Mouse (Mus musculus) adrenal gland, adult 8-10 months (tissue): ENCODE results near the gene Atxn7l1. TPM values are rescaled to one million over a fixed set of nuclear protein-coding genes. Genes with fewer than 3 reads are reported as not detected.
A peak's percentile ranks its signal among the peaks of the same experiment; 100 is the strongest.

ENCODE experiments used
- DNase-seq: peaks from one replicate; pipeline ENCODE4 v3.0.0; 2022
- total RNA-seq, 4 experiments: library from RNA; stranded (reverse); gene quantifications; 2 replicates each; pipeline ENCODE4 v1.2.4; 2022

The Atxn7l1 gene
- total RNA-seq, 4 experiments from 2014 or later: 25.2 to 44.6 (median 35.4) TPM

- no peak for DNase-seq
Observed at GRCm38 (mm10) chr12:33277427-33277826, 129.9 kb downstream of the Atxn7l1 start.

DNA sequence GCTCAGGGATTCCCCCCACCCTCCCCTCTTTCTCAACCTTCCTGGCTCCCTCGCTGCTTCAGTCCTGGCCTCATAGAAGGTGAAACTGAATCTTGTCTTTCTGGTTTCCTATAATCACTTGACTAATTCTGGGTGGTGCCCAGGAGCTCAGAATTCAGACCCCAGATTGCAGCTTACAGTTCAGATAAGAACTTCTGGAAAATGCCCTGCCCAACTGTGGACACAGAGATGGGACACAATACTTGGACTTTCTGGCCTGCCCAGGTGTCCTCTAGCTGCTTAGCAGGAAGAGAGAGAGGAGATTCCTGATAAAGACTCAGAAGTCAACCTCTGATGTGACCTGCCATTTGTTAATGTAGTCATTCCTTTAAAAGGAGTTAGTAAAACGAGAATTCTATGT lies 131.7 kb downstream of the Atxn7l1 start:
- no peak for DNase-seq

- no peak for DNase-seq
Observed at GRCm38 (mm10) chr12:33280805-33281204, 133.3 kb downstream of the Atxn7l1 start.

DNA sequence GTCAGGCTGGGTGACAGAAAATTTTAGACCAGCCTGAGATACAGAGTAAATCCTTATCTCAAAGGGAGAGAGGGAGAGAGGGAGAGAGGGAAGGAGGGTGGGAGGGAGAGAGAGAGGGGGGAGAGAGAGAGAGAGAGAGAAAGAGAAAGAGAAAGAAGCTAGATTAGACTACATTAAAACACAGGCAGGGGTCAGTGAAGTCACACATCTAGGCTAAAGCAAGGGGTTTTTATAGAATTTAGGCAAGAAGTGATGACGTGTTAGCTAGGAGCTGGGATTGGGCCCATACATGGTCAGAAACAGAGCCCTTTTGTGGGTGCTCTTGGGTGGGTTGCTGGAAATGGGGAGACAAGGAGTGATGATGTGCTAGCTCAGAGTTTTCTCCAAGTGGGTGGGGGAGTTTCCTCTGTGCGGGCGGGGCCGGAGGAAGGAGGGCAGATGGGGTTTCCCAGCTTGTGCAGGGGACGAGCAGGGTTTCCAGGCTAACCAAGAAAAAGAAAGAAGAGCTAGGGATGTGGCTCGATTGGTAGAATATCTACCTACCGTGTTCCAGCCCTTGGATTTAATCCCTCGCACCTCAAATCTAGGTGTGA lies 136.9 kb downstream of the Atxn7l1 start:
- no peak for DNase-seq

DNA sequence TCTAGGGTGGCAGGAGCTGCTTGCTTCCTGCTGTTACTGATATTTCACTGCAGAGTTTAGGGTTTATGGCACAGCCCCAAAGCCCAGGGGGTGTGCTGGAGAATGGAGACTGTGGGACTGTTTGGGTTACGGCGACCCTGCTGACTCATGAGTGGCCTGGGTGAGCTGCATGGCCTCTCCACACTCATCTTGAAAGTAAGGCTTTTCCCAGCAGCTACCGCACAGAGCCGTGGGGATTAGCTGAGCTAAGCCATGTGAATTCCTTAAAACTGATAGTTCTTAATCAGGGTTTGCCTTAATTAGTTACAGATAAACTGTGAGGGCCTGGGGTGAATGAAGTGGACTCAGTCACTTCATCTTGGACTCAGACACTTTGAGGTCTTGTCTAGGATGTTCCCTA lies 137.9 kb downstream of the Atxn7l1 start:
- no peak for DNase-seq

- DNase-seq: peak; percentile 26
Observed at GRCm38 (mm10) chr12:33285933-33286649, 138.6 kb downstream of the Atxn7l1 start.

DNA sequence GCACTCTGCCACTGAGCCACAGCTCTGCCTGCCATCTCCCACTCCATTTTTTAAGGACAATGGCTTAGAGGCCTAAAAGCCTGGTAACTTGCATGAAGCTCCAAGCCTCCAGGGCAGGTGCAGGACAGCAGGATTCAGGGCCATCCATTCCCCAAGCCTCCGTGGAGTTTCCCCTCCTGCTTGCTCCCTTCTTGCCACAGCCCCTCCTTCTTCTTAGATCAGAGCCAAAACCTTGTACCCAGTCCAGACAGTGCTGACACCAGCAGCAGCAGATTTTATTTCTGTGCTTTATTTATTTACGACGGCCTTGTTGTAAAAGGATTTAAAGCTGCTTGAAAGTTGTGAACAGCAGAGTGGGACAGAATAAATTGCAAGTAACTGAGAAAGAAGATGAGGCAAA lies 140.2 kb downstream of the Atxn7l1 start:
- no peak for DNase-seq

- DNase-seq: no peak
Observed at GRCm38 (mm10) chr12:33288746-33289145, 141.3 kb downstream of the Atxn7l1 start.

DNA sequence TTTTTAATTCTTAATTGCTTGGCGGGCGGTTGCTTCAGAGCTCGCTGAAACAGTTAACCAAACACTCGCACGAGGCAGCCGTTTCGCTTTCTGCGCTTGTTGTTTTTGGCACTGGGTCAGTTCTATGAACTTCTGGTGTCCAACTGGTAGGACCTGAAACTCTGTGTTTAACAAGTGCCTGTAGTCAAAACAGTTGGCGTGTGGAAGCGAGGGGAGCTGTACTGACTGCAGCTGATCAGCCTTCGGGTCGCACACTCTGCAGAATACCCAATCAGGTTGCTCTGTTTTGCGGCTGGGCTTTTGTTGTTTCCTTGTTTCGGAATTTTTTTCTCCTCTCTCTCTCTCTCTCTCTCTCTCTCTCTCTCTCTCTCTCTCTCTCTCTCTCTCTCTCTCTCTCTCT lies 154.6 kb downstream of the Atxn7l1 start:
- peak; percentile 67 for DNase-seq

- DNase-seq: peak; percentile 68
Observed at GRCm38 (mm10) chr12:33302523-33303383, 155.3 kb downstream of the Atxn7l1 start.

DNA sequence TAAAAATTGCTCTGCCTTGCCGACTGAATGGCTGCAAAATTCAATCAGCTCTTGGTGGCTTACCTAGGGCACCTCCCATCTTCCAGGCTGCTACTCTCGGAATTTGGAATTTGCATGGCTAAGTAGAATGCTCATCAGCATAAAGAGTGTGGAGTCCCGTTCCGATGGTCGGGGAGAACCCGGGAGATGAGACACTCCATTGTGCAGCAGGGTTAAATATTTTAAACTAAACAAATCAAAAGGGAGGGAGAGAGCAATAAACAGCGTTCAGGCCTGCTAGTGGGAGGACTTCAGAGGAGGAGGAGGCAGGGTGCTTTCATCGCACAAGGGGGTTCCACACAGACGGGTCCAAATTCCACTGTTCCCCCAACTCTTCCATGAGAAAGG lies 155.9 kb downstream of the Atxn7l1 start:
- no peak for DNase-seq

- DNase-seq: no peak
Observed at GRCm38 (mm10) chr12:33305106-33305505, 157.6 kb downstream of the Atxn7l1 start.

DNA sequence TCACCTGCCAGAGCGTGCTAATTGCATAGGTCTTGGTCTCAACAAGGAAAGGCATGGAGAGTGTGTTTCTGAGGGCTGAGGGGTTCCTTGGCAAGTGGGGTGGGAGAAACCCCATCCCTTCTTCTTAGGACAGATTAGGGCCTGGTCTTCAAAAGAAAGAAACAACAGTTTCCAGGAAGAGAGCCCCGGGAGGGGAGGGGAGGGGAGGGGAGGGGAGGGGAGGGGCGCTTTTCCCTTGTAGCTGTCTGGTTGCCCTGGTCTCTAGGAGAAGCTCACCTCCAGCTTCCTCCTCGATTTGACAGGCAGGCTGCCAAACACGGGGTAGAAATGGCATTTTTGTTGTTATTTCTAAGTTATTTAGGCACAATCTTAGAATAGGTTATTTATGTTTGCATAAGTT lies 159.0 kb downstream of the Atxn7l1 start:
- DNase-seq: no peak

GRCm38 (mm10) chr12:33308668-33309067 lies 161.2 kb downstream of the Atxn7l1 start:
- no peak for DNase-seq

DNA sequence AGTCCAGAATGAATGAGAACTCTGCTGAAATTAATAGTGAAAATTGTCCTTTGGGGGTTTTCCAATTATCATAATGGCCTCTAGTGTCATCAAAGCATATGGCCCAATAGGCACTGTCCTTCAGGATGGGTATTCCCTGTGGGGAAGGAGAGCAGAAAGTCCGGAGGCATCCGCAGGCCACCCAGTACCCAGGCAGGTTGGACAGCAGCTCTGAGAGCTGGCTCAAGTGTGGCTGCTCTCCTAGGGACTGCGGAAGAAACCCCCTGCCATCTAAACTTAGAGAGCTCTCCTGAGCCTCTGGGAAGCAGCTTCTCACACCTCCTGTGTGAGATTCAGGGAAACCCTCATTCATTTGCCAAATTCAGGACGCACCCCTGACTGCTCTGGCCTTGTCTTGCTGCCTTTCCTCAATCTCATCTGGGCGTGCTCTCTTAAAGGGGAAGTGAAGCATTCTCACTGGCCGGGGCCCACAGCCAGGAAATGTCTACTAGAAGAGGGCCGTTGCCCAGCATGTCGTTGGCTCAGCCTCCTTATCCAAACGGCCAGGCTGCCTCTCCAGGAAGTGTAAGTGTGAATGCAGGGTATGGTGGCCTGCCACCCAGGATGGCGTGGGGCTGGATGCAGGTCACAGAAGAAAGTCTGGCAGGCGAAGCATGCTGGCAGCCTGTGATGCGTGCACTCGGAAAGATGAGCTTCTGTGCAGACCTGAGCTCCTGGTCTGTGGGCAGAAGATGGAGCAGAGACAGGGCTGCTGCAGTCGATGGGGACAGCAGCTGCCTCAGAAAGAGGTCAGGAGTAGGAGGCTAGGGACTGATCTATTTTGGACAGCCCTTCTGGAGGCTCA lies 166.6 kb downstream of the Atxn7l1 start:
- DNase-seq: peak; percentile 54

DNA sequence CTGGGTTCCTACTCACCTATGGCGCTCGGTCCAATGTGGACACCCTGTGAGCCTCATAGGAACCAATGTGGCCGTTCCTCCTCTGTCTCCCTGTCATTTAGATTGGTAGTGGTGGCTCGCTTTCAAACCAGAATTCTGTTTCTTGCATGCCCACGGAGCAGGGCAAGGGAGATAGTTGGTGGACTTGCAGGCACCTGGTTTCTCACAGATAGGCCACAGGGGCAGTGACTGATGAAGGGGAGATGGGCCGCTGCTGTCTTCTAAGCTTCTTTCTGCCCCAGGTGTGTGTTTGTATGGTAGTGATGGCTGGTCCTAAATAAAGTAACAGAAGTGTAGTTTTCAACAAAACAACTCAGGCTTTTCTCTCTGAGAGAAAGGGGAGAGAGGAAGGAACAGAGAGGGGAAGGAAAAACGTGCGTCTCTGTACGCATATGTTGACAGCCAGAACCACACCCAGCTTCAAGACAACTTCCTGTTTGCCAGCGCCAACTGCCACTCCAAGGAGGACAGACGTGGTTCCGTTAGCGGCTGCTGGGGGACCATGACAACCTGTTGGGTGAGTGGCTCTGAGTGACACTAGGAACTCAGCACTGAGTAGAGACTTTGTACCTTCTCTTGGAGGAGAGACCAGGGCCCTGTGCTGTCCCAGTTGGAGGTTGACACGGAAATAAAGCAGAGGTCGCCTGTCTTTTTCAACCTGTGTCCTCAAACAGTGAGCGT lies 167.6 kb downstream of the Atxn7l1 start:
- DNase-seq: no peak

GRCm38 (mm10) chr12:33315804-33316203 lies 168.3 kb downstream of the Atxn7l1 start:
- no peak for DNase-seq

DNA sequence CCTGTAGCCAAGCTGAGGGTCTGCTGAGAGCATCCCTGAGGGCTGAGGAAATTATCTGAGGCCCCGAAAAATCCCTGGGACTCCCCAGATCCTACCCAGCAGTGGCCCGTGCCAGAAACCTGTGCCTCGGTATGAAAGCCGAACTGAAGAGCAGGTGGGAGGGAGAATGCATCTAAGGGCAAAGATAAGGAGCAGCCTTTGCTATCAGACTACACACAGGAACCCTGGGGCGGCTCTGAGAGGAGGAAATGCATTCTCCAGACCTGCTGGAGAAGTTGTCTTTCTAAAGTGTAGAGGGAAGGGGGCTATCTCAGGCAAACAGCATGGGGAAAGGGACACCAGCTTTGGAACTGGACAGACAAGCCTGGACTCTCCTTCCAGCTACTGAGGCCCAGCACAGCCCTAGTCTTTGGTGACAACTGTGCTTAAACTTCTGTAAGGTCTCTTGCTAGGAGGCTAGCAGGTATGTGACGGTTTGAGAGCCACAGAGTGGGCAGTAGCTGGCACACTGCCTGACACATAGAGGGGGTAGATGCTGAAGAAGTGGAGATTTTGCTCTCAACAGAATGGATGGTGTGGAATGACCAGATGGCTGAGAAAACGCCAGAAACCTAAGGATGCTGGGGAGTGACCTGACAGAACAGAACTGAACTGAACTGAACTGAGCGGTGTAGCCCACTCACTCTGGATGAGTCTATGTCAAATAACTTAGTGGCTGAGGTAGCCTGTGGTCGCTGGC lies 170.5 kb downstream of the Atxn7l1 start:
- DNase-seq: no peak

DNA sequence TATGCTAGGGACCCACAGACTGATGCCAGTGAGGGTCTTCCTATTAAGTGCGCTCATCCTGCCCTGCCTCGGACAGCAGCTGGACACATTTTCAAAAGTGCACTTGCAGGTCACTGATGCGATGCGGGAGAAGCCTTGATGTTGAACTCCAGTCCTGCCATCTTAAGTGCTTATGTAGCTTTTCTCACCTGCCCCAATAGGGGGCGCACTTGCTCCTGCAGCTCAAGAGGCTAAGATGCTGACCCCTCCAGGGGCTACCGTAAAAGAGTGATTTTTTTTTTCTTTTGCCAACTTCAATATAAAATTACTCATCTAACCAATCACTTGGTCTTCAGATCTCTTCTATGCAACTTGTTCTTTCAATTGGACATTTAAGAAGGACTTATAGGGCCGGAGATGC lies 175.1 kb downstream of the Atxn7l1 start:
- no peak for DNase-seq

DNA sequence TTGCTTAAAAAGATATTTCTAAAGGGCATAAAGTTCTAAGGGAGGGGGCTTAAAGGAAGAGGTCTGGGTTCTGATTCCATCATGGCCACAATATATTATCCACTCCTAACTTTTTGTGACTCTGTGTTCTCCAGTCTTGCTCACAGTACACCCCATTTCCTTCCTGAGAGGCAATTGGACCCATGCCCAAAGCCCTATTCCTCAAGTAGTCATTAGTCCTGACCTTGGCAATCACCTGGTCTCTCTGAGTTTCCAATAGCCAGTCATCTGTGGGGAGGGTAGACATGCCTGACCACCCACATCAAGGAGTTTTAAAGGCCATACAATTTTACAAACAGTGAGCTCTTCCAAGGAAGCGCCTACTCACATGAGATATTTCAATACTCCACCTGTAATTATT lies 176.3 kb downstream of the Atxn7l1 start:
- no peak for DNase-seq

DNA sequence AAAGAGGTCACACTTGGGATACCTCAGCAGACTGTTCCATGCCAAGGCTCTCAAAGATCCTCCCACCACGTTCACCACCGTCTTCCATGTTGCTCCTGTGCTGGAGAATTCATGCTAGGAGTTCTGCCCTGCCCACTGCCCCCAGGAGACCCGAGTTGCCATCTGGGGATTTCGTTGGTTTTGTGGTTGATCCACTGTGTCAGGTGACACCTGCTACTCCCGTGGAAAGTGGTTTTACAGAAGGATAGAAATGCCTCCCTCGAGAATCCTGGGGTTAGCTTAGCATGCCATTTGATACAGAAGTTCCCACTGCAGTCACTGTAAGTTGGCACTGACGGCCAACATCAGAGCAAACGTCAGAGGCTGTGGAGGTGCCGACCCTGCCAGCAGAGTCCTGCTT lies 177.9 kb downstream of the Atxn7l1 start:
- no peak for DNase-seq
